Mouse (Mus musculus) erythroblast, adult 5-6 weeks (primary cell): ENCODE results near the gene Palb2. TPM values are rescaled to one million over a fixed set of nuclear protein-coding genes. Genes with fewer than 3 reads are reported as not detected.

Experiments used
- ATAC-seq: replicated peaks from 2 replicates; pipeline ENCODE4 v1.8.0; 2016; ENCODE audit warnings: moderate number of reproducible peaks, mild to moderate bottlenecking, moderate TSS enrichment, inconsistent platforms; ENCODE audit not compliant: poor library complexity, low FRiP score, severe bottlenecking
- total RNA-seq, 2 experiments: library from RNA; stranded (forward) in 1 of 2; stranded (reverse) in 1 of 2; fragments of 150-400 nt in 1 of 2; fragments of 200-764, 138-1000 nt in 1 of 2; gene quantifications; 2 replicates each; pipeline versions ENCODE4 v1.2.3 to v1.2.4; 2015 to 2017; ENCODE audit warnings: low replicate concordance in 2 of 2

The Palb2 gene
- total RNA-seq (2015; ENCODE audit: low replicate concordance) (5.4 and 10.0 TPM in 2 replicates), total RNA-seq (2017; ENCODE audit: low replicate concordance) (7.9 and 13.0 TPM in 2 replicates)

DNA sequence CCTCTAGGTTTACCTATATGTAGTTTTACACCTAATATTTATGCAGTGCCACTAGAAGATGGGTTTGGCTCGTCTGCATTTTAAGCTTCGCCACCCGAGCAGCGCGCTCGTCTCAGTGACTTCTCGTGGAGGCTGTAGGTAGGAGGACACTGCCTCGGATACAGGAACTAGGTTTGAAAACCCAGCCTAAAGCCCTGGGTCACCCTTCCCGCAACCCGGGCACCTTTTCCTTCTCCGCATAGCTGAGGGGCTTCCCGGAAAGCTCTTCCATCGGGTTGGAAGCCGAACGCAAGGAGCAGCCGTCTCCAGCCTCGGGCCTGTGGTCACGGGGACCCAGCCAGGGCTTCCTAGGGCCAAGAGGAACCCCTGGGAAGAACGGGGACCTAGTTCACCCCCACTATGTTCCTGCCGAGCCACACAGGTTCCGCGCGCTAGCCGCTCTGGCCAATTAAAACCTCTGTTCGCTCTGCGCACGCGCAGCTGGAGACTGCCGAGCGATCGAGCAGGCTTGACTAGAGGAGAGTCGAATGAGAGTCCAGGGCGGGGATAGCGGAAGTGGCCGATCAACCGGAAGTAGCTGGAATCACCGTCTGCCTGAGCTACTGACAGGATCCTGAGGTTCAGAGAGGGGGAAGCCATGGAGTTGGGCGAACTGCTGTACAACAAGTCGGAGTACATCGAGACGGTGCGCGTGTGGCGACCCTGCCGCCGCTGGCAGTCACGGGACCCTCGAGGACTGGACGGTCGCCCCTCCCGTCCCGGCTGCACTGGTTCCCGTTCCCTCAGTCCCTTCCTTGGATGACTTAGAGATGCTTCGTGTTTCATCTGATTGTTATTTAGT, at the start of gene Palb2, which contains the start of gene Dctn5:
Palb2 (minus strand) TSS at position 489 of the 841 bp plus-strand sequence.
Dctn5 (plus strand) TSS at position 545 of the 841 bp plus-strand sequence.
- peak; percentile 97 for ATAC-seq

DNA sequence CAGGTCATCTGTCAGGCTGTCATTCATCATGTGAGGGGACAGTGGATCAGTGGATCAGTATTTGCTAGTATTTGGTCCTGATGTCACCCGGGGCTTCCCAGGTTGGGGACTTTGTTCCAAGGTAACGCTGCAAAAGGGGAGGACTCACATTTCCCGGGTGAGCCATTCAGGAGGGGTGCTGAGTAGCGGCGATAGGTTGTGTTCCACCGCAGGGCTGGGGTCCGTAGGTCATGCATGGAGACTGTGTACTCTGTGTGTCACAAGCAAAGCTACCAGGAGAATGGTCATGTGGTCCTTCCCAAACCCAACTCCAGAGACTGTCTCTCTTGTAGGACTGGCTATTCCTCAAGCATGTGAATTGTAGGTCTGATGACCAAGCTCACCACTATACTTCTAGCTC, 47.9 kb upstream of the Palb2 start:
- ATAC-seq: no peak

DNA sequence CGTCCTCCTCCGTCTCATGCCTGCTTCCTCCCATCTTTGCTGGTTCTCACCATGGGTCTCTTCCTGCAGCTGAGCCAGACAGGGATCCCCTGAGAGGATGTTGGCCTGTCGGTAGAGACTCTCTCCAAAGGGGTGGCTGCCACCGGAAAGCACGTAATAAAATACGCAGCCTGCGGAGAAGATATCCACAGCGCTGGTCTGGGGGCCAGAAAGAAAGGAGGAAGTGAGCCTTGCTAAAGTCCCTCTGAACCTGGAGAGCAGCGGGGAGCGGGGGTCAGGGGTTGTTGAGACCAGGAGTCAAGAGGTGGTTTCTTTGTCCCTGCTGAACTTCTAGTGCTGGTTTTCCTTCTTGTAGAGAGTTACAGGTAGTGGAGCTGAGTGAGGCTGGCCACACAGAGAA, 38.8 kb upstream of the Palb2 start:
- no peak for ATAC-seq

DNA sequence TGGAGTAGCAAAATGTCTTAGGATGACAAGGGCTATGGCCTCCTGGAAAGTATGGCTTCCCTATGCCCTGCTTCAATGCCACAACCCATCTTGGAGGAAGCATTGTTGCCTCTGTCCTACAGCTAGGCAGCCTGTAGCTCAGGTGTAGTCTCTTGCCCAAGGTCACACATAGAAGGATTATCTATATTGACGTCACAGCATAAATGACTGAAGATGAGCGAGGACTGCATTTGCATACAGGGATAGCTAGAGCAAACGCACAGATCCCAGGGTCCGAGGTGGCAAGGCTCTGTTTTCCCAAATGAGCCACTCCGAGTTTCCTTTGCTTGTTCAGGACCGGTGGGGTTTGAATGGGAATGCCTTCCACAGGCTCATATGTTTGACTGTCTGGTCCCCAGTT, 37.9 kb upstream of the Palb2 start:
- no peak for ATAC-seq

DNA sequence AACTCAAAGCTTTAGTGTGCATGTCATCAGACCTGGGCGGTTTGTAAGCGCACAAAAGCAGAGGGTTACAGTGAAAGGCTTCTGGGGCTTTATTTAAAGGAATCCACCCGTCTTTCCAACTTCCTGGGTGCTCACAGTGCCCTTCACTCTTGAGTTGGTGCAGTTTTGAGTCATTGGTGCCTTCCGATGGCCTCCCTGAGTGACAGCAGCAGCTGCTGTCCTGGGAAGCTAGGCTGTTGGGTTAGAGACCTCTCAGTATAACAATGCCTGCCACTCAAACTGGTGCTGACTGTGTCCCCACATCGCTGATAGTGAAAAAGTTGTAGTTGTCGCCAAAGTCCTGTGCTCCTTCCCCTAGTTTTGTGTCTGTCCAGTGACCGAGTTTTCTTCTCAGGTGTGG, 34.4 kb upstream of the Palb2 start:
- no peak for ATAC-seq

DNA sequence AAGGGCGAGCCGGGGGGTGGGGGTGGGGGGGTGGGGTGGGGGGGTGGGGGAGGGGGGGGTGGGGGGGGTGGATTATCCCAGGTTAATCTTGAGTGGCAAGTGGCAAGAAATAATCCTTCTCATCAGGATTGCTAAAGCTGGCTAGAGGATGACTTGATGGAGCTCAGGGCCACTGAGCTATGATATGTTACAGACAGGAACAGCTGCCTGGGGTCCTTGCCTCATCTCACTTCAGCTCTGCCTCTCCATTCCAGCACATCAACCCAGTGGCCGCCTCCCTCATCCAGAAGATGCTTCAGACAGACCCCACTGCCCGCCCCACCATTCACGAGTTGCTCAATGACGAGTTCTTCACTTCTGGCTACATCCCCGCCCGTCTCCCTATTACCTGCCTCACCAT, 31.0 kb upstream of the Palb2 start:
- no peak for ATAC-seq

DNA sequence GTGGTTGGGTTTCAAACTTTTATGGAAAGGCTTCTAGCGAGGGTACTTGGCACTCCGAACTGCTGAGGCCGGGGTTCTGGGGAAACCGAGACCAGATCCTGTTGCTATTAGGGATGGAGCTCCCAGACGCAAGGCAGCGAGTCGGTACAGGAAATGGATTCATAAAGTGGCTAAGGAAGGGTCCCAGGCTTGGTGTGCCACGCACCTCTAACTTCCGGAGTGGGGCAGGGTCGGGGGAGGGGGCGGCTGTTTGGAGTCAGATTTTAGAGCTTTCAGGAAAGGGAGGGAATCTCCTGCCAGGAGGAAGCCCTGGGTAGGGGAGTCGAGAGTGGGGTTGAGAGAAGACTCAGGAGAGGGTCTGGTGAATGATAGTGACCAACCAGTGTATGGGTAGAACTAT, 27.3 kb upstream of the Palb2 start:
- ATAC-seq: no peak

DNA sequence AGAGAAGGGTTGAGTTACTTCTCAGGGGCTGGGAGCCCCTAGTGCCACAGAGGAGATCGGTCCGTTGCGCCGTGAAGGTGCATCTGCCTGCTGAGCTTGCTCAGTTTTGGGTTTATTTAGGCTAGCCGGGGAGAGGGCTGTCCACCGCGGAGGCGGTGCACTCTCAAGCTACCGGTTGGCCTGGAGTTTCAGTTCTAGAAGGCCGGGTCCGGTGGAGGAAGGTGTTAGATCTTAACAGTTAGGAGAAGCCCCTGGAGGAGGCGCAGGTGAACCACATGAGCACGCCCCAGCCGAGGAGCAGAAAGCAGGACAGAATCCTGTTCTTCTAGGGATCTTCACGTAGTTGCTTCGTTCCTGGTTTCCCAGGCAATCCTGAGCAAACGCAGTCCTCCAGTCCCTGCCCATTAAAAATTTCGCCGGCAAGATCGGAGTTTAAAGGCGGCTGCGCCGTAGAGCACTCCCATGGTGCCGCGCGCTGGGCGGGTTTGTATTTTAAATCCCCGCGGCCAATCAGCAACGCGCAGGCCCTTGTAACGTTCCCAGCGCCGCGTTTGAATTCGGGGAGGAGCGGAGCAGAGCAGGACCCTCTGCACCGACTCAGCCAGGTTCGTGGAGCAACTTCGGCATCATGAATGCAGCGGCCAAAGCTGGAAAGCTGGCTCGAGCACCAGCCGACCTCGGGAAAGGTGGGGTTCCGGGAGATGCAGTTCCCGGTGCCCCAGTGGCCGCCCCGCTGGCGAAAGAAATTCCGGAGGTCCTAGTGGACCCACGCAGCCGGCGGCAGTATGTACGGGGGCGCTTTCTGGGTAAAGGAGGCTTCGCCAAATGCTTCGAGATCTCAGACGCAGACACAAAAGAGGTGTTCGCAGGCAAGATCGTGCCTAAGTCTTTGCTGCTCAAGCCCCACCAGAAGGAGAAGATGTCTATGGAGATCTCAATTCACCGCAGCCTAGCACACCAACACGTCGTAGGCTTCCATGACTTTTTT, 26.4 kb upstream of the Palb2 start, which contains the start of gene Plk1:
Plk1 (plus strand) TSS at position 525 of the 988 bp plus-strand sequence.
- ATAC-seq: peak; percentile 86

DNA sequence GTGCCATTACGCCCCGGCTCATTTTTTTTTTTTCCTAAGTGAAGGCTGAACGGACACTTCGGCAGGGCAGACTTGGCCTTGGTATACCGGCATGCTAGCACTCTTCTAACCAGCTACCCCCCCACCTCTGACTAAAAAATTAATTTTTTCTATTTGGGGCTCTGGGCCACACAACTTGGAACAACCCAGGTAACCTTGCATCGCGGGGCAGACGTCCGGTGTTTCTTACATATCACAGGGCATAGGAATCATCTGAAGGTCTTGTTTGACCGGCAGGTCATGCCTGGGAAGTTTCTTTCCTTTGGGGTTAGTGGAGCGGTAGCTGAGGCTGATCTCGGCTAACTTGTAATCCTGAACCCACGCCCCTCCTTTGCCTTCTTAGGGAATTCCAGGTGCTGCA, 25.7 kb upstream of the Palb2 start:
- ATAC-seq: no peak

DNA sequence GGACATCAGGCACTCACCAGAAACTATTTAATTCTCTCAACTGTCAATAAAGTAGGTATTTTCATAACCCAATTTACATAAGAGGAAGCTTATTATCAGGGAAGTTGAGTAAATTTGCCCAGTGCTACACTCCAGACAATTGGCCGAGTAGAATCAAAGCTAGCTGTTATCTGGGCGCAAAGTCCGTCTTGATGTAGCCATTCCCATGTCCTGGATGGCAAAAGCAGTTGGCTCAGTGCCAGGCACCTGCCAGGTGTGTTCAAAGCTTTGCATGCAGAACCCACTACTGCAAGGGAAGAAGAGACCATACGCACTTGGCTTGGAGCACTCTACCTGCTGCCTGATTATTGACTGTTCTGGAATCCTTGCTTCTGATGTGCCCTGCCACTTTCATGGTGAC, 19.7 kb upstream of the Palb2 start:
- no peak for ATAC-seq

DNA sequence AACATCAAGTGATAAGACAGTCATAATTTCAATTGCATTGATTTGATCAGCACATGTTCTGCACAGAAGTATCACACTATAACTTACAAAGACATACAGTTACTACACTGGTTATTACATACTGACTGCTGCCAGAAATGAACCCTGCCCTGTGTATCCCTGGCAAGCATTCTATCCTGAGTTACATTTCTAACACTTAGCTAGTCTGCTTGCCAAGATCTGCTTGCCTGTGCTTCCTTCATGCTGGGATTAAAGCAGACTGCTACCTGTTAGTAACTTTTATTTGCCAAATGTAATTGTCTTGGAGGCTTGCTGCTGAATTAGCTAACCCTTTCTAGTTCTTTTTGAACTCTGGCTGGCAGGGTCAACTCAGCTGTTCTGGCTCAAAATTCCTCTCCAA, 8.2 kb upstream of the Palb2 start:
- no peak for ATAC-seq

DNA sequence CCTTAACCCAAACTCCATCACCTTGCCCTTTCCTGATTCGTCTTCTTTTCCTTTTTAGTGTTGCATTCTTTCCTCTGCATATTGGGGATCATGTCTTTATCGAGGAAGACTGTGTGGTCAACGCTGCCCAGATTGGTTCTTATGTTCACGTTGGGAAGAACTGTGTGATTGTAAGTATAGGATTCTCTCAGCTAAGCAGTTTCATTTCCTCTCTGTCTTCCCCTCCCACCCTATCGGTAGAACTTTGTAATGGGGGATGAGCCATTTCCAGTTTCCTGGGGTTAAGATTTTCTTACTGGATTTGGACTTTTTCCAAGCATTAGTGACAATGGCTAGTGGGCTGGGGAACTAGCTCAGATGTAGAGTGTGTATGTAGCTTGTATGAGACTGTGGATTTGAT, 5.4 kb upstream of the Palb2 start:
- ATAC-seq: no peak

DNA sequence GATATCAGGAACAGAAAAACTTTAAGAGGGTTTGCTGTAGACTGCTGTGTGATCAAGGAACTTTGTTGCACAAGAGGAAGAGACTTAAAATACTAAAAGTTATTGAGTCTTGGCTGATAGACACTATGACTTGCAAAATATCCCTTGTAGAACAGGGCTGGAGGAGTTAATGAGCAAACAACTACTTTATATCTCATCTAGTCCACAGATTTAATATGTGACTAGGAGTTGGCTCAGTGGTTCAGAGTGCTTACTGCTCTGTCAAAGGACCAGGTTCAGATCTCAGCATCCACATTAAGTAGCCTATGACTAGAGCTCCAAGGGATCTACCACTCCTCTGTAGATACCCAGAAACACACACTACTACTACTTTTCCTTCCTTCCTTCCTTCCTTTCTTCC, 4.3 kb upstream of the Palb2 start:
- no peak for ATAC-seq

DNA sequence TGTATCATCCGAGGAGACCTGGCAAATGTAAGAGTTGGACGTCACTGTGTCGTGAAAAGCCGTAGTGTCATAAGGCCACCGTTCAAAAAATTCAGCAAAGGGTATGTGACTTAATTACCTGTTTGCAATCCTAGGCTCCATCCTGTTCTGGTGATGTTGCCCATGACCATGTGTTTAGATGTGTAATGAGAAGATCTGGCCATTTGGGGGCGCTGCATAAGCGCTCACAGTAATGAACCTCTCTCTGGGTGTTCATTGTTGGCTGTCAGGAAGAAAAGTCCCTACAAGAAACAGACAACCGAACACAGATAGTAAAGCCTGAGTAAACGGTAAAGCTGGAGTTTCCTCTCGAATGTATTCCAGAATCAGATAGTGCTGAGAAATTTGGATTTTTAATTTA, 2.3 kb upstream of the Palb2 start:
- ATAC-seq: no peak

DNA sequence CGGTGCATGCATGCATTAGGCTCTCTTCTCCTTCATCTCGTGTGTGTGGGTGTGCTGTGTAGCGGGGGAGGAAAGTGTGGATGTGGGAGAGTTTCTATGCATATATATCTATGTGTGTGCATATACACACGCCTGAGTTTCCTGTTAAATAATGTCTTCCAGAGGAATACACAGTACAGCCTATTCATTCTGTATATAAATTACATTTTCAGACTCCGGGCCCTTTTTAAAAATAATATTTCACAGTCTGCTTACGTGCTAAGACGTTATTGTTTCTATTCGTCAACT, 497 bp upstream of the Palb2 start:
- no peak; the same call in 1 of the 2 replicates for ATAC-seq

DNA sequence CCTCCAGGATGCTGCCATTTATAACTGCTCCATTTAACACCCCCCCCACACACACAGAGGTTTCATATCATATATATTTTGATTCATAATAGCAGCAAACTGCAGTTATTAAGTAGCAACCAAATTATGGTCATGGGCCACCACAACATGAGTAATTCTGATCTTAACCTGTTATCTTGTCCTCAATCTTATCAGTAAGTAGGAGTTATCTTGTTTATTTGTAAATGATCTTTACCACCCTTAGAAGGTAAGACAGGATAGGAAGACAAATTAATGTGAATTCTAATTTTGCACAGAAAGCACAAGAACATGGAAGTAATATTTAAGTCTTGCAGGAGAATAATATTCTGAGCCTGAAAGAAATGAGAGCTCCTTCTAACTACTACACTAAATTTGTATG, 951 bp downstream of the Palb2 start:
- no peak for ATAC-seq

DNA sequence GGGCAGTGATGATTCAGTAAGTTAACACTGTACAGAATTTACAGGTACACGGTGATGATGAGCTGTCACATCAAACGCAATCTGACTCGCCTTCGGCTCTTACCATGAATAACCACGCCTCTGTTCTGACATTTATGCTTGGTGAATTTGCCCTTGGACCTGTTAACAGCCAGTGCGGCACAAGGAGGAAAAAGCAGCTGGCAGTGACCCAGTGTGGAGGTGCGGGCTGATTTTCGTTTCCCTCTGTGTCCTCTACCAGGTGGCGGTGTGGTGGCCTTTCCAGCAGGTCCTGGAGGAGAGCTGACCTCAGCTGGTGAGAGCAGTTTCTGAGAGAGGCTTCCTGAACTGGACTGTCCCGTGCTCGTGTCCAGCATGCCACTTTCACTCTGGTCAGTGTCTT, 5.8 kb downstream of the Palb2 start:
- no peak for ATAC-seq

DNA sequence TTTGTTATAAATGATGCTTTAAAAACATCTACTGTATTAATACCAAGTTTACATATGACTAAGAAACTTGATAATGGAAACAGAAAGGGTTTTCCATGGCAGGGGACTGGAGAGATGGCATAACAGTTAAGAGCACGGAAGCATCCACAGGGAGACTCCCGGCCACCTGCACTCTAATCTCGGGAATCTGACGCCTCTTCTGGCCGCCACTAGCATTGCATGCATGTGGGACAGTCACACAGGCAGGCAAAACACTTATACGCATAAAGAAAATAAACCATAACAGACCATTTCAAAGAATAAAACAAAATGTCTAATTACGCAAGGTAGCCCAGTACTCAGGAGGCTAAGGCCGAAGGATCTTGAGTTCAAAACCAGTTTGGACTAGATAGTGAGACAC, 7.1 kb downstream of the Palb2 start:
- ATAC-seq: no peak; the same call in 1 of the 2 replicates

DNA sequence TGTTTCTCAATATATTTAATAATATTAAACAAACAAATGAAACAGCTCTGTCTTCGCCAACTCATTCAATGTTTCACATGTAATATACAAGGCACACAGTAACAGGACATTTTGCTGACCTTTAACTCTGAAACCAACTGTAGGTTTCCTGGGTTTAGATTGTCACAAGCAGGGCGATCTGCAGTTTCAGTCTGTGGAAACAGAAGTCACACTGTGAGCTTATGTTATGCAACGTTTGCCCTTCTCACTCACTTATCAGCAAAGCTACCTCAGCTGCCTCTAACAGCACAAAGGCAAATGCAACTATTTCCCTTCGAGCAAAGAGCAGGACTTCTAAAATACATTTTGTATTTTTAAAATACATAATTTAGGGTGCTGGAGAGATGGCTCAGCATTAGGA, 9.3 kb downstream of the Palb2 start:
- no peak for ATAC-seq

DNA sequence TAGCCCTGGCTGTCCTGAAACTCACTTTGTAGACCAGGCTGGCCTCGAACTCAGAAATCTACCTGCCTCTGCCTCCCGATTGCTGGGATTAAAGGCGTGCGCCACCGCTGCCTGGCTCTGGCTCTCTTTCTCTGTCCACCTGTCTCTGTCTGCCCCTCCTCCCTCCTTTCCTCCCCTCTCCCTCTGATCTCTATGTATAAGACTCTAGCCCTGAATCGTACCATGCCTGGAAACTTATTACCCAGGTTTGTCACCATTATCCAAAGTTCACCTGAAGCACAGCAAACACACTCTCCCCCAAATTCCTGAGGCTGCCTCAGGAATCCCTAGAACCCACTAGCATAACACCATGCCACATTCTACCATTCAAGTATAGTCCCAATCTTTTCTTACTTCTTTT, 24.6 kb downstream of the Palb2 start:
- no peak for ATAC-seq

DNA sequence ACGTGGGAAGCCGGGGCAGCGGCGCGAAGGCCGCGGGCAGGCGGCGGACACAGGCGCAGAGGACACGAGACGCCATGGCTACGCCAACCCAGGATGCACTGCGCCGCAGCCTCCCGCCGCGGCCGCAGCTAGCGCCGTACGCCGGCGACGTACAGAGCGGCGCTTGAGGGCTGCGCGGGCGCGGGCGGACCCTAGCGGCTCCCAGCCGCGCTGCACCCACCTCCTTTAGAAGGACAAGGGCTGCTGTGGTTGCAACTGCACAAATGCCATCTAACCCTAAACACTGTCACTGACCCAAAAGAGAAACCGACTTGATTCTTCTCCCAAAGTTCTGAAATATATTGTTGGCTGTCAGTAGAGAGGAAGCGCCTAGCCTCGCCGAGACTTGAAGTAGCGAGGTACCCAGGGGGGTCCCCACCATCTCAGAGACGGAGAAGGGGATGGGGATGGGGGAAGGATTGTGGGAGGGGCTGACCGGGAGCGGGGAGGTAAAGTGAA, 31.0 kb downstream of the Palb2 start, which contains the start of gene Ndufab1:
Ndufab1 (minus strand) TSS at position 140 of the 498 bp plus-strand sequence.
- peak; percentile 98 for ATAC-seq
